Mouse (Mus musculus) liver, postnatal 0 days (tissue): Measurements from ENCODE around the gene Ppp6r3. TPM values are rescaled to one million over a fixed set of nuclear protein-coding genes. Genes with fewer than 3 reads are reported as not detected.
"Not testable (repeated sequence)": the region's sequence is repeated elsewhere in the genome, so short reads cannot be mapped to it uniquely, and the experiment has no call there.

Experiments
- ATAC-seq: fragments of 200-750 bp; cut with Nextera tagmentation; 2 replicates; pipeline ENCODE4 v1.8.0; 2017; ENCODE audit warnings: mild to moderate bottlenecking, moderate library complexity
- DNase-seq: peaks from one replicate; pipeline ENCODE4 v3.0.0-alpha.2; 2016
- H3K27ac ChIP-seq: fragments of 300-500 bp; sonication (generic); 2 replicates; pipeline ENCODE4 v1.5.1; 2014; ENCODE audit warnings: antibody characterized with exemption, moderate library complexity, mild to moderate bottlenecking, low read depth
- H3K27me3 ChIP-seq: fragments of 300-500 bp; sonication (generic); 2 replicates; pipeline ENCODE4 v1.6.1; 2014; ENCODE audit warnings: low read length, control low read depth, mixed read lengths; ENCODE audit not compliant: insufficient read depth
- H3K36me3 ChIP-seq: fragments of 300-500 bp; sonication (generic); replicated peaks from 2 replicates; pipeline ENCODE4 v1.6.1; 2014; ENCODE audit warnings: mild to moderate bottlenecking, control low read depth, low read length, moderate library complexity, mixed read lengths; ENCODE audit not compliant: insufficient read depth
- H3K4me1 ChIP-seq: fragments of 300-500 bp; sonication (generic); 2 replicates; pipeline ENCODE4 v1.6.1; 2014; ENCODE audit warnings: antibody characterized with exemption, mild to moderate bottlenecking, control low read depth; ENCODE audit not compliant: insufficient read depth
- H3K4me2 ChIP-seq: fragments of 300-500 bp; sonication (generic); 2 replicates; pipeline ENCODE4 v1.6.1; 2014; ENCODE audit warnings: low read depth, mild to moderate bottlenecking, low read length, moderate library complexity, mixed read lengths
- H3K4me3 ChIP-seq: fragments of 300-500 bp; sonication (generic); 2 replicates; pipeline ENCODE4 v1.5.1; 2014; ENCODE audit warnings: low read depth, low read length
- H3K9ac ChIP-seq: fragments of 300-500 bp; sonication (generic); replicated peaks from 2 replicates; pipeline ENCODE4 v1.6.1; 2014; ENCODE audit warnings: mild to moderate bottlenecking, moderate library complexity
- H3K9me3 ChIP-seq: fragments of 300-500 bp; sonication (generic); 2 replicates; pipeline ENCODE4 v1.6.1; 2016; ENCODE audit warnings: mild to moderate bottlenecking, control low read depth, low read length, mixed read lengths
- CTCF ChIP-seq: sonication (generic); IDR thresholded peaks from 2 replicates; pipeline ENCODE4 v1.5.1; 2016; ENCODE audit warnings: antibody characterized with exemption, low read depth
- EP300 ChIP-seq: IDR thresholded peaks from 2 replicates; pipeline ENCODE4 v1.6.1; 2016; ENCODE audit warnings: antibody characterized with exemption, low read depth, mild to moderate bottlenecking
- WGBS: fragments of 180-500 bp; shearing (Covaris S2); extraction: QIAGEN DNeasy Blood & Tissue Kit; methylation state at CpG from one replicate; pipeline ENCODE4 v1.1.7; 2014; ENCODE audit not compliant: insufficient replicate concordance; 5-methylcytosine and 5-hydroxymethylcytosine counted together
- polyA plus RNA-seq: library from polyadenylated mRNA; unstranded; fragments of >200 nt; fragmentation: Nextera tagmentation; extraction: Ambion mirVana; gene quantifications from 2 replicates; pipeline ENCODE4 v1.2.1, GENCODE M21; 2015

The Ppp6r3 gene
- polyA plus RNA-seq, 1 experiment from 2014 or later, result 16.4 TPM

DNA sequence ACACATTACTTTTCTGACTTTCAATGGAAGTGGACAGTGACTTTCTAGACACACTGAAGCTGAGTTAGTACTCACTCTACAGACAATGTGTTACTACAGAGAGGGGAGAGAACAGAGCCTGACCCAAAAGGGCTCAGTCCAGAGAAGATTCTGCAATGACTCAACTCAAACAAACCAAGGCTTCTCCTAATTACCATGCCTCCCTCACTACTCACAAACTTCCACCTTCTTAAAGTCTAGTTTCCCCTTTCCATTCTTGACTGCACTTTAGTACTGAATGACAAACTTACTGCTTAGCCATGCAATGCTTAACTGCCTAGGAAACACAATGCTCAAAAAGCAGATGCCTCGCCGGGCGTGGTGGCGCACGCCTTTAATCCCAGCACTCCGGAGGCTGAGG, 37.9 kb downstream of the Ppp6r3 start:
- TF ChIP-seq CTCF, result no peak
- TF ChIP-seq EP300, result no peak
- H3K4me1 ChIP-seq, result peaks cover 13% of the 10 kb centered on the region
- H3K4me2 ChIP-seq, result no peak overlapping the region
- no peak overlapping the region for H3K4me3 ChIP-seq
- DNase-seq (no peak), ATAC-seq (no peak)
- no peaks in the 10 kb centered on the region for H3K27me3 ChIP-seq
- H3K27ac ChIP-seq, result no peak overlapping the region
- no peaks in the 10 kb centered on the region for H3K9me3 ChIP-seq
- no peaks in the 10 kb centered on the region for H3K36me3 ChIP-seq
- 85% methylated on average over 6 of the region's 6 CpGs for WGBS
- no peak overlapping the region for H3K9ac ChIP-seq

DNA sequence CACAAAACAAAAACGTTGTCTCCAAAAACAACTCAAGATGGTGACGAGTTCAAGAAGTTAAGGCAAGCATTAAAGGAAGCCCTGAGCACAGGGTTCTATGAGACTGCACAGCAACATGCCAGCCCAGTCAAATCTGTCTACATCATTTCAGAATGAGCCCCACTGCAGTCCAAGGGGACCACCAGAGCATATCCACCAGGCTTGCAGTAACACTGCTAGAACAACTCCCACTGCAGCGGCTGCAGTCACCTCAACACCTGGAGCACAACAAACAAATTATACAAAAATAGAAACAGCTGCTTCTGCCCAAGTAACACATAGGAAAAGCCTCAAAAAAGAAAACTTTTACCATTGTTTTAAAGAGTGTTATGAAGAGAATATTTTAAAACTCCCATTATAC, 40.6 kb downstream of the Ppp6r3 start:
- Histone ChIP-seq H3K27me3 (no peaks in the 10 kb centered on the region), H3K27ac (no peak overlapping the region), H3K4me1 (peaks cover 15% of the 10 kb centered on the region), H3K4me3 (no peak overlapping the region), H3K36me3 (no peaks in the 10 kb centered on the region), H3K9ac (no peak overlapping the region), H3K9me3 (no peaks in the 10 kb centered on the region), H3K4me2 (no peak overlapping the region)
- ATAC-seq (no peak), DNase-seq (no peak)
- no peak for TF ChIP-seq CTCF
- WGBS, result 80% methylated on average over 3 of the region's 3 CpGs

DNA sequence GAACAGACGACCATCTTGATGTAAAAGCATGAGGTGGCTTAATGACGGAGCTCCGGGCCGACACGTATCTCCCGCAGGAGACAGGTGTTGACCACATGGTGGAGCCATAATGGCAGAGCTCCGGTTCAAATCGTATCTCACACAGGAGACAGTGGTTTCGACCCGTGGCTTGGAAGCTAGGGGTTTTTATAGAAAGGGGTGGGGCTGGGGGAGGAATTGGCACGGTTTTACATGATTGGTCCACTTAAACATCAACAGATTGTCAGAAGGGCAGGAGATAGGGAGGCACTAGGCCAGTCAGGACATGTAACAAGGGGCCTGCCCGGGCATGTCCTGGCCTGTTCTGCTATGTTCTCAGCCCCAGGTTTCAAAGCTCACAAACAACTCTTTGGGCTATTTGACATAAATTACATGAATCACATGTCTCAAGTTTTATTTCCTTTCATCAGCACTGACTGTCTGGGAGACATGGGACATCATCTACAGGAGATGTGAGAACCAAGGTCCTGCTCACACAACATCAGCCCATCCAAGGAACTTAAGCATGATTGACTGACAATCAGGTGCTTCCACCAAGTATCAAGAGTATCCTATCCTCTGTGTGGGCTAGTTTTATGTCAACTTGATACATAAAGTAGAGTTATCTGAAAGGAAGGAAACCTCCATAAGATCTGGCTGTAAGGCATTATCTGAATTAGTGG, 42.1 kb downstream of the Ppp6r3 start:
- peaks cover 13% of the 10 kb centered on the region for H3K4me1 ChIP-seq
- not testable (repeated sequence) for H3K36me3 ChIP-seq, H3K9ac ChIP-seq, DNase-seq, H3K27ac ChIP-seq, ATAC-seq, H3K4me3 ChIP-seq, H3K27me3 ChIP-seq, H3K9me3 ChIP-seq, H3K4me2 ChIP-seq
- WGBS, result 81% methylated on average over 12 of the region's 12 CpGs

DNA sequence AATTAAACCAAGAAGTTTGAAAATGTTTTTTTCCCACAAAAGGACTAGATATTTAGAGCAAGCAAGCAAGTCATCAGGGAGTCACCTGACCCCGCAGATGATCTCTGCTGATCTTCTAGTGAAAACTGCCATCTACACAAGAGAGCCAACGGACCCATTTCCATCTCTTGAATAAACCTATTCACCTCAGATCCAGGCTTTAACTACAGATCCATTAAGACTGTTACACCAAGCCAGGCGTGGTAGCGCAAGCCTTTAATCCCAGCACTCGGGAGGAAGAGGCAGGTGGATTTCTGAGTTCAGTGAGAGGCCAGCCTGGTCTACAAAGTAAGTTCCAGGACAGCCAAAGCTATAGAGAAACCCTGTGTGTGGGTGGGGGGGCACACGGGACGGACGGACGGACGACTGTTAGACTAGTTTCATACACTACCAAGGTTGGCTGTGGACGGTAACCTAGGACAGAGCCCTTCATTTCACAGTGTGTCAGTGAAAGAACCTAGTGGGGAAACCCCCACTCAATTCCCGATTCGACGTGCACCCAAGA, 42.8 kb downstream of the Ppp6r3 start:
- no peak for ATAC-seq
- Histone ChIP-seq H3K4me1 (peaks cover 13% of the 10 kb centered on the region), H3K9ac (no peak overlapping the region), H3K36me3 (no peaks in the 10 kb centered on the region), H3K4me3 (no peak overlapping the region), H3K4me2 (no peak overlapping the region), H3K27me3 (no peaks in the 10 kb centered on the region), H3K27ac (no peak overlapping the region), H3K9me3 (no peaks in the 10 kb centered on the region)
- WGBS, result 96% methylated on average over 14 of the region's 14 CpGs
- no peak for TF ChIP-seq EP300
- TF ChIP-seq CTCF, result no peak
- no peak for DNase-seq

DNA sequence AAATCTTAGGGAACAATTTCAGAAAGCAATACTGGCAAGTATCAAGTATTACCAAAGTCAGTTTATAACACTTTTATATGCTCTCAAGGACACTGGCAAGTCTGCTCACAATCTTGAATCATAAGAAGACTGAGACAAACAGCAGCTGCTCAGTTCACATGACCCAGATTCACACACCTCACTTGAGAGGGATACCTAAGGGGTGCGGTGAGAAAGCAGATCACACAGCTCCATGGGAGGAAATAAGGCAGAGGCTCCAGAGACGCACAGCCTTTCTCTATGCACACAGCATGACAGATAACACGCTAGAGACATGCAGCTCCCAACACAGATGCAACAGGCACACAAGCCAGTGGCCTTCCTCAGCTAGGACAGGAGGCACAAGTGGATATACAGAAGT, 45.8 kb downstream of the Ppp6r3 start:
- ATAC-seq (no peak), DNase-seq (no peak)
- H3K27ac ChIP-seq, result no peak overlapping the region
- H3K4me2 ChIP-seq, result no peak overlapping the region
- 82% methylated on average over 3 of the region's 3 CpGs for WGBS
- no peak for TF ChIP-seq CTCF
- no peaks in the 10 kb centered on the region for H3K9me3 ChIP-seq
- no peaks in the 10 kb centered on the region for H3K27me3 ChIP-seq
- no peak overlapping the region for H3K9ac ChIP-seq
- H3K36me3 ChIP-seq, result peaks cover 22% of the 10 kb centered on the region
- peaks cover 9% of the 10 kb centered on the region; the same call in 1 of the 2 replicates for H3K4me1 ChIP-seq
- H3K4me3 ChIP-seq, result no peak overlapping the region

DNA sequence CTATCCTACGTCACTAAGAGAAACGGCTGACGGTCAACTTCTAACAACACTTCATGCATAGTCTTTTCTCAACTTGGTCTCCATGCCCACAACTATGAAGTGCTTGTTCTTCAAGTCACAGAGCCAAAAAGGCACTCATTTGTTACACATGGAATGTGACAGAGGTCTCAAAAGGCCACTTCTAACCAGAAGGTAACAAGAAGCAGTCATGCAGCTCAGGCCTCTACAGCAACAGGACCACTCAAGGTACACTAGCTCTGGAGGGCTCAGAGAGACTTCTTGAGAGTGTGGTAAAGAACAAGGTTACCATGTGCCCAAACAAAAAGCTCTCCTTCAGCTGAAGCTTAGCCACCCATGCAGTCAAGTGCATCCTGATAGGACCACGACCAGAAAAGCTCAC, 46.9 kb downstream of the Ppp6r3 start:
- 86% methylated on average over 4 of the region's 4 CpGs for WGBS
- Histone ChIP-seq H3K4me2 (no peak overlapping the region), H3K36me3 (peaks cover 27% of the 10 kb centered on the region), H3K27ac (no peak overlapping the region), H3K4me3 (no peak overlapping the region), H3K27me3 (no peaks in the 10 kb centered on the region), H3K9ac (no peak overlapping the region), H3K4me1 (peaks cover 4% of the 10 kb centered on the region; the same call in 1 of the 2 replicates), H3K9me3 (no peaks in the 10 kb centered on the region)
- ATAC-seq (no peak), DNase-seq (no peak)
- TF ChIP-seq CTCF (no peak), EP300 (no peak)
